Mouse (Mus musculus) hematopoietic stem cell, adult 5-6 weeks (primary cell): Measurements from ENCODE around the gene Vmn1r51. TPM values are rescaled to one million over a fixed set of nuclear protein-coding genes. Genes with fewer than 3 reads are reported as not detected.
"Not testable (repeated sequence)": the region's sequence is repeated elsewhere in the genome, so short reads cannot be mapped to it uniquely, and the experiment has no call there.

Experiments
- ATAC-seq, 2 experiments: fragments of 125-278 bp in 1 of 2; replicated peaks in 1 of 2; 2 replicates each; pipeline ENCODE4 v1.8.0; 2016 to 2017; ENCODE audit warnings: inconsistent platforms in 2 of 2, mild to moderate bottlenecking in 2 of 2, moderate number of reproducible peaks in 2 of 2, low read depth in 1 of 2, moderate TSS enrichment in 1 of 2; ENCODE audit not compliant: low FRiP score in 2 of 2, poor library complexity in 2 of 2, severe bottlenecking in 2 of 2, insufficient read depth in 1 of 2, low TSS enrichment in 1 of 2
- total RNA-seq: library from RNA; stranded (forward); fragments of 172-1452, 232-1000 nt; gene quantifications from 2 replicates; pipeline ENCODE4 v1.2.3, GENCODE M21; 2017

Gene Vmn1r51
- not detected in 2 replicates for total RNA-seq

- not testable (repeated sequence) for ATAC-seq
These were observed at the start of gene Vmn1r51 for GRCm38 (mm10) chr6:90122296-90122695. TSS of gene Vmn1r51 (plus strand) at chr6:90122596.

GRCm38 (mm10) chr6:90078406-90078805 is 44.0 kb upstream of the Vmn1r51 start, which contains the start of gene Vmn1r49:
TSS of gene Vmn1r49 (minus strand) at chr6:90078506.
- ATAC-seq, result no peak

- no peak for ATAC-seq
These were observed 21.8 kb upstream of the Vmn1r51 start for GRCm38 (mm10) chr6:90100566-90100965.

GRCm38 (mm10) chr6:90101130-90101529 is 21.3 kb upstream of the Vmn1r51 start, which contains the start of gene Vmn1r50:
TSS of gene Vmn1r50 (plus strand) at chr6:90101430.
- ATAC-seq, result no peak

- no peak for ATAC-seq
These were observed 37.7 kb downstream of the Vmn1r51 start for GRCm38 (mm10) chr6:90160139-90160538.

GRCm38 (mm10) chr6:90174508-90174907 is 52.1 kb downstream of the Vmn1r51 start, which contains the start of gene Vmn1r52:
TSS of gene Vmn1r52 (plus strand) at chr6:90174808.
- ATAC-seq, result no peak

Other genes starting within 250 kb of the Vmn1r51 start
- not detected in 2 replicates for gene Vmn1r42, start 246.2 kb upstream of the Vmn1r51 start, total RNA-seq
- not detected in 2 replicates for gene Vmn1r43, start 246.2 kb upstream of the Vmn1r51 start, total RNA-seq
- gene Vmn1r44, start 238.9 kb upstream of the Vmn1r51 start, total RNA-seq, result not detected in 2 replicates
- gene Vmn1r45, start 182.0 kb upstream of the Vmn1r51 start, total RNA-seq, result not detected in 2 replicates
- not detected in 2 replicates for gene Vmn1r46, start 153.3 kb upstream of the Vmn1r51 start, total RNA-seq
- not detected in 2 replicates for gene Vmn1r47, start 106.4 kb upstream of the Vmn1r51 start, total RNA-seq
- not detected in 2 replicates for gene Vmn1r48, start 85.8 kb upstream of the Vmn1r51 start, total RNA-seq
- gene Vmn1r49, start 44.1 kb upstream of the Vmn1r51 start, total RNA-seq, result not detected in 2 replicates
- not detected in 2 replicates for gene Vmn1r50, start 21.2 kb upstream of the Vmn1r51 start, total RNA-seq
- gene Vmn1r52, start 52.2 kb downstream of the Vmn1r51 start, total RNA-seq, result not detected in 2 replicates
- not detected in 2 replicates for gene V1ra8, start 80.2 kb downstream of the Vmn1r51 start, total RNA-seq
- gene Vmn1r53, start 101.8 kb downstream of the Vmn1r51 start, total RNA-seq, result not detected in 2 replicates
- not detected in 2 replicates for gene Vmn1r54, start 123.7 kb downstream of the Vmn1r51 start, total RNA-seq
- gene BC048671, start 178.6 kb downstream of the Vmn1r51 start, total RNA-seq, result not detected in 2 replicates
- 1.4 TPM in 1 of 2 replicates, not detected in the other for gene Chst13, start 202.6 kb downstream of the Vmn1r51 start, total RNA-seq
- not detected in 2 replicates for gene Uroc1, start 210.7 kb downstream of the Vmn1r51 start, total RNA-seq
- 18.7 and 20.3 TPM in 2 replicates for gene Zxdc, start 246.9 kb downstream of the Vmn1r51 start, total RNA-seq